ENCODE assay signal across 12 mouse cellular contexts in genomic region chr9:121393104-121393503, GRCm38 (mm10).
DNase-seq lines count a peak whose midpoint lies in the region; ATAC-seq and TF ChIP-seq lines count a peak whose summit lies in the region.
"Had no signal": no experiment of that assay in that cellular context is flagged by ENCODE, and none has a peak within 500 bp of the region (broad histone marks: within the 10 kb centered on the region; RNA-seq: fewer than 3 reads in every experiment).

No protein-coding gene starts in this region.

- H3K36me3 ChIP-seq in kidney, adult 2 months (ENCODE audit: control insufficient read depth, insufficient read depth, low read length), result no peaks in the 10 kb centered on the region
- H3K36me3 ChIP-seq: embryonic facial prominence, embryonic 12.5 days had no signal

- no peak for TF ChIP-seq POLR2A in kidney, adult 2 months (IDR thresholded peaks at IDR 0.05; ENCODE audit: low read depth, low read length)

- DNase-seq in kidney, adult 2 months, result no peak
- no peak for DNase-seq in kidney, adult 11 months
- DNase-seq in 3T3-L1 (ENCODE audit: low read depth, low spot score), result peak; percentile 20
- DNase-seq in A20 (ENCODE audit: low read depth, low spot score), result peak; percentile 33
- DNase-seq in adrenal gland, adult 2 months, result no peak
- DNase-seq in frontal cortex, postnatal 14 days (ENCODE audit: low spot score in 2 of 2), result no peak
- DNase-seq in right cerebral cortex, postnatal 10 days (ENCODE audit: low spot score in 2 of 2), result no peak

- H3K4me3 ChIP-seq in kidney, adult 2 months (ENCODE audit: insufficient read depth, low read depth, low read length), result no peak overlapping the region
- H3K4me3 ChIP-seq: embryonic facial prominence, embryonic 12.5 days; heart, embryonic 10.5 days; megakaryocyte, embryonic 14.5 days; myocyte had no signal

- no peak overlapping the region for H3K27ac ChIP-seq in kidney, adult 2 months (ENCODE audit: insufficient read depth, low read depth, low read length)
- H3K27ac ChIP-seq: embryonic facial prominence, embryonic 12.5 days; heart, embryonic 10.5 days had no signal

- H3K27me3 ChIP-seq in kidney, adult 2 months (replicated peaks; ENCODE audit: control insufficient read depth, insufficient read depth, low read length), result no peaks in the 10 kb centered on the region
- H3K27me3 ChIP-seq: embryonic facial prominence, embryonic 12.5 days had no signal

- TF ChIP-seq CTCF in kidney, adult 2 months (conservative IDR thresholded peaks at IDR 0.05; ENCODE audit: insufficient read depth, insufficient read length, low read depth, low read length), result peak; percentile 55

- 94% methylated on average over 4 of the region's 4 CpGs for WGBS in kidney, adult 2 months

- 0 out of 2 replicates have a peak, but pooled peaks have one; percentile 15 for ATAC-seq in common myeloid progenitor, adult 5-6 weeks (replicated peaks; ENCODE audit: low read depth, poor library complexity, severe bottlenecking)

- peaks cover 12% of the 10 kb centered on the region; the same call in 1 of the 2 replicates for H3K4me1 ChIP-seq in kidney, adult 2 months (ENCODE audit: control insufficient read depth, insufficient read depth, low read length)

Comparison
In these comparisons a context has a peak if more than half of its experiments do, and no peak if none do; other contexts are left out.
1. DNase-seq: peak in 3T3-L1 (single experiment) and A20 (single experiment); none in kidney, adult 2 months (single experiment), kidney, adult 11 months (single experiment), adrenal gland, adult 2 months (single experiment), frontal cortex, postnatal 14 days (0 of 2) and right cerebral cortex, postnatal 10 days (0 of 2).